Mouse (Mus musculus) frontal cortex, adult 2 months (tissue): ENCODE data around the gene Fscn1. TPM values are rescaled to one million over a fixed set of nuclear protein-coding genes. Genes with fewer than 3 reads are reported as not detected.

Source experiments
- DNase-seq, 2 experiments: peaks; one replicate each; pipeline ENCODE4 v3.0.0; 2022; ENCODE audit warnings: low spot score in 1 of 2; ENCODE audit errors: extremely low spot score in 1 of 2
- polyA plus RNA-seq: library from polyadenylated mRNA; depleted of rRNA; stranded (reverse); fragments of >200 nt; gene quantifications from 2 replicates; pipeline ENCODE4 v1.2.3, GENCODE M21; 2012

Gene Fscn1
- polyA plus RNA-seq, 1 experiment: 304 TPM

GRCm38 (mm10) chr5:142963705-142964494 is 3.8 kb downstream of the Fscn1 start:
- DNase-seq: peak; percentile 77 to 87

GRCm38 (mm10) chr5:142964650-142965049 is 4.5 kb downstream of the Fscn1 start:
- DNase-seq: no peak

- peak; percentile 87 to 92 for DNase-seq
Measured at GRCm38 (mm10) chr5:142968411-142968810, 8.3 kb downstream of the Fscn1 start.

- DNase-seq: no peak
Measured at GRCm38 (mm10) chr5:142973971-142974370, 13.8 kb downstream of the Fscn1 start.

GRCm38 (mm10) chr5:142974598-142975121 is 14.5 kb downstream of the Fscn1 start:
- DNase-seq: peak in 1 of 2 experiments; percentile 84

- DNase-seq: no peak
Measured at GRCm38 (mm10) chr5:142976516-142976915, 16.4 kb downstream of the Fscn1 start.

GRCm38 (mm10) chr5:142982046-142982801 is 22.1 kb downstream of the Fscn1 start:
- no peak for DNase-seq

- DNase-seq: no peak
Measured at GRCm38 (mm10) chr5:142983174-142983573, 23.0 kb downstream of the Fscn1 start.

- no peak for DNase-seq
Measured at GRCm38 (mm10) chr5:142984271-142984670, 24.1 kb downstream of the Fscn1 start.

- DNase-seq: peak in 1 of 2 experiments; percentile 53
Measured at GRCm38 (mm10) chr5:142988520-142988919, 28.4 kb downstream of the Fscn1 start.

GRCm38 (mm10) chr5:142989167-142989566 is 29.0 kb downstream of the Fscn1 start:
- DNase-seq: no peak

- DNase-seq: no peak
Measured at GRCm38 (mm10) chr5:142994746-142995145, 34.6 kb downstream of the Fscn1 start.

GRCm38 (mm10) chr5:142997526-142997925 is 37.4 kb downstream of the Fscn1 start:
- no peak for DNase-seq

- DNase-seq: no peak
Measured at GRCm38 (mm10) chr5:142998171-142998570, 38.0 kb downstream of the Fscn1 start.

GRCm38 (mm10) chr5:143000091-143000490 is 39.9 kb downstream of the Fscn1 start:
- DNase-seq: no peak

- no peak for DNase-seq
Measured at GRCm38 (mm10) chr5:143000654-143001500, 40.7 kb downstream of the Fscn1 start.

- peak in 1 of 2 experiments; percentile 19 for DNase-seq
Measured at GRCm38 (mm10) chr5:143009383-143009782, 49.2 kb downstream of the Fscn1 start.

- DNase-seq: no peak
Measured at GRCm38 (mm10) chr5:143017401-143017800, 57.3 kb downstream of the Fscn1 start.
